Mouse (Mus musculus) myocyte (in vitro differentiated cells): ENCODE data around the gene Med1.
"Not testable (repeated sequence)": the region's sequence is repeated elsewhere in the genome, so short reads cannot be mapped to it uniquely, and the experiment has no call there.

Experiments
- CEBPB ChIP-seq: IDR thresholded peaks from 2 replicates; pipeline ENCODE4 v1.6.1; 2011; ENCODE audit warnings: mild to moderate bottlenecking, moderate library complexity; ENCODE audit not compliant: poor library complexity, insufficient read depth, severe bottlenecking
- E2F4 ChIP-seq: IDR thresholded peaks from one replicate; pipeline ENCODE4 v1.6.1; 2011; ENCODE audit warnings: mild to moderate bottlenecking, control low read depth, moderate library complexity; ENCODE audit not compliant: insufficient read depth
- MYOD1 ChIP-seq, 3 experiments: IDR thresholded peaks; one replicate each; pipeline ENCODE4 v1.6.1; 2011; ENCODE audit warnings: control low read depth in 2 of 3, low read depth in 2 of 3, mild to moderate bottlenecking in 2 of 3, moderate library complexity in 1 of 3; ENCODE audit not compliant: insufficient read length in 2 of 3, control insufficient read depth in 1 of 3
- MYOG ChIP-seq, 3 experiments: IDR thresholded peaks; one replicate each; pipeline ENCODE4 v1.6.1; 2011; ENCODE audit warnings: control low read depth in 2 of 3, low read depth in 2 of 3, mild to moderate bottlenecking in 2 of 3; ENCODE audit not compliant: insufficient read length in 2 of 3, control insufficient read depth in 1 of 3, insufficient read depth in 1 of 3
- POLR2A ChIP-seq: IDR thresholded peaks from one replicate; pipeline ENCODE4 v1.6.1; 2011; ENCODE audit warnings: low read depth, mild to moderate bottlenecking, control low read depth, moderate library complexity; ENCODE audit not compliant: insufficient read length
- POLR2AphosphoS2 ChIP-seq: IDR thresholded peaks from one replicate; pipeline ENCODE4 v1.6.1; 2011; ENCODE audit warnings: low read depth, control low read depth; ENCODE audit not compliant: insufficient read length
- TCF12 ChIP-seq: IDR thresholded peaks from one replicate; pipeline ENCODE4 v1.6.1; 2011; ENCODE audit warnings: mild to moderate bottlenecking, control low read depth; ENCODE audit not compliant: poor library complexity, insufficient read depth, severe bottlenecking
- USF1 ChIP-seq: IDR thresholded peaks from one replicate; pipeline ENCODE4 v1.6.1; 2011; ENCODE audit warnings: low read depth, mild to moderate bottlenecking, control low read depth, moderate library complexity

DNA sequence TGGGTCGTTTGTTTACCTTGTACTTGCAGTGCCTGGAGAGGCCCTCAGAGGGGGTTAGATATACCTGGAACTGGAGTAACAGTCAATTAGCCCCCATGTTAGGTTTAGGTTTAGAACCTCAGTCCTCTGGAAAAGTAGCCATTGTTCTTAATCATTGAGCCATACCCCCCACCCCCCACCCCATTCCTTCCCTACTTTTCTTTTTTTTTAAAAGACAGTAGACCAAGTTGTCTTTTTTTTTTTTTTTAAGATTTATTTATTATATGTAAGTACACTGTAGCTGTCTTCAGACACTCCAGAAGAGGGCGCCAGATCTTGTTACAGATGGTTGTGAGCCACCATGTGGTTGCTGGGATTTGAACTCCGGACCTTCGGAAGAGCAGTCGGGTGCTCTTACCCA is 16.6 kb upstream of the Med1 start:
- TF ChIP-seq E2F4; POLR2A; MYOD1 (IDR thresholded peaks at IDR 0.05; ENCODE audit: control insufficient read depth in 1 of 3, insufficient read length in 2 of 3, low read depth in 2 of 3); MYOG (IDR thresholded peaks at IDR 0.05; ENCODE audit: control insufficient read depth in 1 of 3, insufficient read depth in 1 of 3, insufficient read length in 2 of 3, low read depth in 2 of 3); TCF12; USF1; CEBPB; POLR2AphosphoS2: not testable (repeated sequence)
